Mouse (Mus musculus) CH12.LX (cell line): ENCODE results near the gene Cant1. TPM values are rescaled to one million over a fixed set of nuclear protein-coding genes. Genes with fewer than 3 reads are reported as not detected.

ENCODE experiments used
- DNase-seq: peaks from one replicate; pipeline ENCODE4 v3.0.0-alpha.2; 2013; ENCODE audit errors: extremely low read depth
- H3K27ac ChIP-seq: 2 replicates; pipeline ENCODE4 v1.5.1; 2012; ENCODE audit warnings: low read depth, mild to moderate bottlenecking, control low read depth, moderate library complexity; ENCODE audit not compliant: insufficient read depth
- H3K27me3 ChIP-seq: replicated peaks from 2 replicates; pipeline ENCODE3; 2012; ENCODE audit warnings: inconsistent platforms
- H3K36me3 ChIP-seq, 2 experiments: replicated peaks in 1 of 2; 2 replicates each; pipeline versions ENCODE3 to v1.6.1; 2012; ENCODE audit warnings: inconsistent platforms in 1 of 2, low read length in 1 of 2, mild to moderate bottlenecking in 1 of 2, mixed read lengths in 1 of 2, moderate library complexity in 1 of 2; ENCODE audit not compliant: control insufficient read depth in 1 of 2, insufficient read depth in 1 of 2
- H3K4me1 ChIP-seq, 2 experiments: 2 replicates each; pipeline ENCODE4 v1.6.1; 2012; ENCODE audit warnings: inconsistent platforms in 1 of 2, moderate library complexity in 1 of 2; ENCODE audit not compliant: insufficient read depth in 2 of 2, control insufficient read depth in 1 of 2
- H3K4me2 ChIP-seq: 2 replicates; pipeline ENCODE4 v1.6.1; 2012; ENCODE audit warnings: low read depth, mild to moderate bottlenecking, control low read depth; ENCODE audit not compliant: poor library complexity, insufficient read depth, severe bottlenecking
- H3K4me3 ChIP-seq, 3 experiments: fragments of 150-350 bp in 1 of 3; sonication (generic) in 1 of 3; replicated peaks in 1 of 3; 2 replicates each; pipeline versions ENCODE3 to v1.5.1; 2011 to 2012; ENCODE audit warnings: low read depth in 2 of 3, low read length in 2 of 3, mild to moderate bottlenecking in 2 of 3, moderate library complexity in 2 of 3, control low read depth in 1 of 3, improper control_type of control experiment in 1 of 3, inconsistent platforms in 1 of 3, mixed read lengths in 1 of 3; ENCODE audit not compliant: poor library complexity in 1 of 3
- H3K79me2 ChIP-seq: replicated peaks from 2 replicates; pipeline ENCODE4 v1.6.1; 2012; ENCODE audit warnings: mild to moderate bottlenecking, moderate library complexity; ENCODE audit not compliant: control insufficient read depth, poor library complexity, insufficient read depth, severe bottlenecking; ENCODE audit errors: extremely low read depth
- H3K9ac ChIP-seq: 2 replicates; pipeline ENCODE4 v1.6.1; 2012; ENCODE audit warnings: low read depth, mild to moderate bottlenecking, control low read depth, moderate library complexity; ENCODE audit not compliant: insufficient read depth
- H3K9me3 ChIP-seq: replicated peaks from 2 replicates; pipeline ENCODE3; 2012; ENCODE audit warnings: low read length, inconsistent platforms, mixed read lengths
- CHD2 ChIP-seq: IDR thresholded peaks from 2 replicates; pipeline ENCODE4 v1.6.1; 2011; ENCODE audit warnings: low read length, improper control_type of control experiment
- ELF1 ChIP-seq: IDR thresholded peaks from 2 replicates; pipeline ENCODE4 v1.6.1; 2014; ENCODE audit warnings: low read depth, mild to moderate bottlenecking, inconsistent platforms, low read length, improper control_type of control experiment
- EP300 ChIP-seq: IDR thresholded peaks from 2 replicates; pipeline ENCODE4 v1.6.1; 2011; ENCODE audit warnings: low read length, improper control_type of control experiment
- GABPA ChIP-seq: IDR thresholded peaks from 2 replicates; pipeline ENCODE4 v1.6.1; 2012; ENCODE audit warnings: low read depth, low read length, improper control_type of control experiment, inconsistent platforms; ENCODE audit not compliant: insufficient replicate concordance
- HCFC1 ChIP-seq: IDR thresholded peaks from 2 replicates; pipeline ENCODE4 v1.6.1; 2012; ENCODE audit warnings: low read depth, mild to moderate bottlenecking, inconsistent platforms, low read length, improper control_type of control experiment
- IRF4 ChIP-seq: IDR thresholded peaks from 2 replicates; pipeline ENCODE4 v1.6.1; 2014; ENCODE audit warnings: low read depth, mild to moderate bottlenecking, inconsistent platforms, low read length, improper control_type of control experiment
- JUN ChIP-seq: IDR thresholded peaks from 2 replicates; pipeline ENCODE4 v1.6.1; 2011; ENCODE audit warnings: low read depth, mild to moderate bottlenecking, low read length, improper control_type of control experiment, moderate library complexity; ENCODE audit not compliant: insufficient read depth
- KAT2A ChIP-seq: IDR thresholded peaks from 2 replicates; pipeline ENCODE4 v1.6.1; 2012; ENCODE audit warnings: low read length, improper control_type of control experiment, inconsistent platforms; ENCODE audit not compliant: insufficient replicate concordance
- MAX ChIP-seq: IDR thresholded peaks from 2 replicates; pipeline ENCODE4 v1.6.1; 2011; ENCODE audit warnings: low read length, improper control_type of control experiment
- MEF2A ChIP-seq: IDR thresholded peaks from 2 replicates; pipeline ENCODE4 v1.6.1; 2014; ENCODE audit warnings: low read depth, mild to moderate bottlenecking, inconsistent platforms, low read length, improper control_type of control experiment, borderline replicate concordance
- MXI1 ChIP-seq: IDR thresholded peaks from 2 replicates; pipeline ENCODE4 v1.6.1; 2011; ENCODE audit warnings: mild to moderate bottlenecking, low read depth, low read length, improper control_type of control experiment
- MYC ChIP-seq: IDR thresholded peaks from 2 replicates; pipeline ENCODE4 v1.6.1; 2011; ENCODE audit warnings: low read depth, mild to moderate bottlenecking, improper control_type of control experiment, low read length
- NELFE ChIP-seq: IDR thresholded peaks from 2 replicates; pipeline ENCODE4 v1.6.1; 2011; ENCODE audit warnings: low read depth, low read length, improper control_type of control experiment
- POLR2AphosphoS2 ChIP-seq: IDR thresholded peaks from 2 replicates; pipeline ENCODE4 v1.6.1; 2011; ENCODE audit warnings: low read depth, low read length, improper control_type of control experiment
- RAD21 ChIP-seq: IDR thresholded peaks from 2 replicates; pipeline ENCODE4 v1.6.1; 2011; ENCODE audit warnings: low read depth, mild to moderate bottlenecking, low read length, improper control_type of control experiment, moderate library complexity
- RCOR1 ChIP-seq: conservative IDR thresholded peaks from 2 replicates; pipeline ENCODE4 v1.6.1; 2012; ENCODE audit warnings: low read depth, mild to moderate bottlenecking, inconsistent platforms, low read length, improper control_type of control experiment
- SIN3A ChIP-seq: IDR thresholded peaks from 2 replicates; pipeline ENCODE4 v1.6.1; 2012; ENCODE audit warnings: low read length, improper control_type of control experiment, inconsistent platforms
- SMC3 ChIP-seq: IDR thresholded peaks from 2 replicates; pipeline ENCODE4 v1.6.1; 2011; ENCODE audit warnings: low read depth, low read length, improper control_type of control experiment
- TBP ChIP-seq: conservative IDR thresholded peaks from 2 replicates; pipeline ENCODE4 v1.6.1; 2011; ENCODE audit warnings: low read depth, low read length, improper control_type of control experiment
- UBTF ChIP-seq: IDR thresholded peaks from 2 replicates; pipeline ENCODE4 v1.6.1; 2012; ENCODE audit warnings: low read depth, mild to moderate bottlenecking, inconsistent platforms, low read length, improper control_type of control experiment, moderate library complexity
- USF1 ChIP-seq: IDR thresholded peaks from 2 replicates; pipeline ENCODE4 v1.6.1; 2014; ENCODE audit warnings: low read depth, mild to moderate bottlenecking, inconsistent platforms, low read length, improper control_type of control experiment
- ZC3H11A ChIP-seq: IDR thresholded peaks from 2 replicates; pipeline ENCODE4 v1.6.1; 2012; ENCODE audit warnings: low read depth, mild to moderate bottlenecking, inconsistent platforms, low read length, improper control_type of control experiment
- ZKSCAN1 ChIP-seq: IDR thresholded peaks from 2 replicates; pipeline ENCODE4 v1.6.1; 2012; ENCODE audit warnings: low read depth, inconsistent platforms, low read length, improper control_type of control experiment, borderline replicate concordance
- dilution Hi-C: fragments of 300-500 bp; cut with MboI; formaldehyde crosslinking; loops from 2 replicates; pipeline ENCODE4 v1.14.3; 2020; ENCODE audit warnings: low sequenced_read_pairs; ENCODE audit not compliant: extremely low pct_unique_long_range_greater_than_20kb, extremely low pct_ligation_motif_present
- in situ Hi-C: fragments of 300-500 bp; cut with MboI; formaldehyde crosslinking; loops from 3 replicates; pipeline ENCODE4 v1.14.3; 2019; ENCODE audit warnings: low sequenced_read_pairs, low pct_ligation_motif_present, low pct_unique_long_range_greater_than_20kb, mixed read lengths
- polyA plus RNA-seq: library from polyadenylated mRNA; unstranded; fragments of >175 nt; gene quantifications from 2 replicates; pipeline ENCODE4 v1.2.1, GENCODE M21; 2012; ENCODE audit warnings: low read depth; ENCODE audit not compliant: insufficient read length
- total RNA-seq, 2 experiments: library from RNA; depleted of rRNA; stranded (reverse); fragments of 300-350 nt in 1 of 2; fragments of >200 nt in 1 of 2; gene quantifications; 2 replicates each; pipeline ENCODE4 v1.2.3; 2012 to 2014

Gene Cant1
- total and polyA plus RNA-seq, 3 experiments = 28.8 to 40.2 (median 31.2) TPM

DNA sequence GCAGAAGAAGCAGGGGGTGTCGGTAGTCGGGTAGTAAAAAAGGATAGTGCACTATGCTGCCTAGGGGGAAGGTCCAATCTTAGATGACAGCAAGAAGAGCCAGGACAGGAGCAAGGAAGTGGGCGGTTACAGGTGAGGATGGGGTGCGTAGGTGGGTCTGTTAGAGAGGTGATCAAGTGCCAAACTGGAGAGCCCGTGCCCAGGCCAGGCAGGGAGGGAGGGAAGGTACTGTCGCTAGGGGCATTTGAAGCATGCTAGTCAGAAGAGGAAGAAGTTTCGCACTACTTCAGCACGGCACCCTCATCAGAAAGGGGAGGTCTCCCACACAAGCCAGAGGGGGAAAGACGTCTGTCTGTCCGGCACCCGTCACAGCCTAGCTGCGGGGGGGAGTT is 448 bp downstream of the Cant1 start:
- Histone ChIP-seq H3K4me2 (peak overlapping the region; percentile 86), H3K4me1 (peaks cover 23 to 42% of the 10 kb centered on the region in 2 experiments), H3K9me3 (no peaks in the 10 kb centered on the region)
- TF ChIP-seq RCOR1 (no peak), SMC3 (no peak), IRF4 (no peak), ZC3H11A (no peak), MAX (no peak; the same call in 1 of the 2 replicates), KAT2A (no peak), USF1 (no peak), UBTF (no peak)
- TF ChIP-seq, all 38 proteins: peak for 0
- dilution Hi-C loops (no loop called here), in situ Hi-C loops (no loop called here)
- peak overlapping the region; percentile 76 to 94 (median 81) for H3K4me3 ChIP-seq
- H3K27me3 ChIP-seq = peaks cover 3% of the 10 kb centered on the region
- DNase-seq = no peak
- H3K27ac ChIP-seq = peak overlapping the region; percentile 23
- H3K36me3 ChIP-seq = peaks cover 33 to 42% of the 10 kb centered on the region in 2 experiments
- H3K9ac ChIP-seq = peak overlapping the region; percentile 89
- peaks cover 16% of the 10 kb centered on the region for H3K79me2 ChIP-seq

DNA sequence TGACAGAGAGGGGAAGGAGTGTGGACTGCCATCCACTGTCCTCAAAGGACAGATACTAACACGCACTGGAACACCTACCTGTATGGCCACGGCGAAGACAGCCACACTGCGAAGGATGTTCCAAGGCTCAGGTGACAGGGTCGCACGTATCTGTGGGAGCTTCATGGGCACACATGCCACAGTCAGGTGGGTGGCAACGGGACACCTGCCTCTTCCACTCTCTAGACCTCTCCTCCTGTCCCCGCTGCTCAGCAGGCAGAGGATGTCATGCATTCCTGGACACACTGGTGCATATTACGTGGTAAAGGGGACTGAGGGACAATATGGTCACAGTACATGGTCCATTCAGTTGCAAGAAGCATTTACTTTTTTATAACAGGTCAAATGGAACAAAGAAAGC is 1.4 kb downstream of the Cant1 start:
- H3K4me2 ChIP-seq = peak overlapping the region; percentile 86; the same call in 1 of the 2 replicates
- H3K9ac ChIP-seq = peak overlapping the region; percentile 89; the same call in 1 of the 2 replicates
- H3K36me3 ChIP-seq = peaks cover 36 to 51% of the 10 kb centered on the region in 2 experiments
- peak overlapping the region; percentile 30 to 94 (median 76) for H3K4me3 ChIP-seq
- H3K4me1 ChIP-seq = peaks cover 18 to 34% of the 10 kb centered on the region in 2 experiments
- TF ChIP-seq ZKSCAN1 (no peak), CHD2 (no peak), KAT2A (no peak), IRF4 (no peak), RAD21 (no peak), POLR2AphosphoS2 (no peak), GABPA (no peak), NELFE (no peak), MXI1 (no peak), EP300 (no peak), ELF1 (no peak), SIN3A (no peak), JUN (no peak), SMC3 (no peak), USF1 (no peak), HCFC1 (no peak), MEF2A (no peak), TBP (no peak), ZC3H11A (no peak), MYC (no peak)
- DNase-seq = no peak
- peaks cover 16% of the 10 kb centered on the region for H3K79me2 ChIP-seq
- in situ Hi-C loops = no loop called here
- peaks cover 2% of the 10 kb centered on the region for H3K27me3 ChIP-seq
- dilution Hi-C loops = no loop called here
- no peak overlapping the region for H3K27ac ChIP-seq
- H3K9me3 ChIP-seq = no peaks in the 10 kb centered on the region
